Mouse (Mus musculus): ENCODE measurements around the gene Tbc1d17. TPM values are rescaled to one million over a fixed set of nuclear protein-coding genes. Genes with fewer than 3 reads are reported as not detected.

The Tbc1d17 gene
- total RNA-seq, 1 experiment from 2014 or later, result 21.6 TPM

DNA sequence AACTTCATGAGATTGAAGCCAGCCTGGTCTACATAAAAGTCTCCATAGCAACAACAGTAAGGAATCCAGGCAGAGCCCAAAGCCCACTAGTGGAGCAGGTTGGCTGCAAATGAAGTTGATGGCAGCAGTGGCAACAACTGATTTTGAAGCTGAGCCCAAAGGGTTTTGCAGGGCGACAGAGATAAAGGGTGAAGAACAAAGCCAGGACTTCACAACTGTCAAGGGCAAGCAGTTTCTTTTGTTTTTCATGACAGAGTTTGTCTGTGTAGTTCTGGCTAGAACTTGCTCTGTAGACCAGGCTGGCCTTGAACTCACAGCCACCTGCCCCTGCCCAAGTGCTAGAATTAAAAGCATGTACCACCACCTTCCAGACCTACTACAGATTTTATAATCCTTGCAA, 22.3 kb upstream of the Tbc1d17 start:
- ATAC-seq (replicated peaks in 1 of 2; ENCODE audit: insufficient read depth in 1 of 2, low FRiP score in 2 of 2, low TSS enrichment in 1 of 2, low read depth in 1 of 2, poor library complexity in 2 of 2, severe bottlenecking in 2 of 2), result no peak

DNA sequence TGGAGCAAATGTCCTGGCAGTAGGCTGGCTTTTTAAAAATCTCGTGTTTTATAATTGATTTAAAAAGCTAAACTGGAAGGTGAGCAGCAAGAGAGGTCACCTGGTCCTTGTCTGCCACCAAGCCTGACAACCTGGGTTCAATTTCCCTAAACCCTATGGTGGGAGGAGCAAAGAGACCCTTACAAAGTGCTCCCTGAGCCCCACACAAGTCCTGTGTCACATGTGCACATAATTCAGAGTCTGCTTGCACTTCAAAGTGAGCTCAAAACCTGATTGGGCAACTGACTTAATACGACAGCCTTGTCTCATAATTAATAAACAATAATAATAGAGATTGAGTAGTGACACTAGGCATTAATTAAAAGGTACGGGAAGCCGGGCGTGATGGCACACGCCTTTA, 21.7 kb upstream of the Tbc1d17 start:
- no peak for ATAC-seq (replicated peaks in 1 of 2; ENCODE audit: insufficient read depth in 1 of 2, low FRiP score in 2 of 2, low TSS enrichment in 1 of 2, low read depth in 1 of 2, poor library complexity in 2 of 2, severe bottlenecking in 2 of 2)

DNA sequence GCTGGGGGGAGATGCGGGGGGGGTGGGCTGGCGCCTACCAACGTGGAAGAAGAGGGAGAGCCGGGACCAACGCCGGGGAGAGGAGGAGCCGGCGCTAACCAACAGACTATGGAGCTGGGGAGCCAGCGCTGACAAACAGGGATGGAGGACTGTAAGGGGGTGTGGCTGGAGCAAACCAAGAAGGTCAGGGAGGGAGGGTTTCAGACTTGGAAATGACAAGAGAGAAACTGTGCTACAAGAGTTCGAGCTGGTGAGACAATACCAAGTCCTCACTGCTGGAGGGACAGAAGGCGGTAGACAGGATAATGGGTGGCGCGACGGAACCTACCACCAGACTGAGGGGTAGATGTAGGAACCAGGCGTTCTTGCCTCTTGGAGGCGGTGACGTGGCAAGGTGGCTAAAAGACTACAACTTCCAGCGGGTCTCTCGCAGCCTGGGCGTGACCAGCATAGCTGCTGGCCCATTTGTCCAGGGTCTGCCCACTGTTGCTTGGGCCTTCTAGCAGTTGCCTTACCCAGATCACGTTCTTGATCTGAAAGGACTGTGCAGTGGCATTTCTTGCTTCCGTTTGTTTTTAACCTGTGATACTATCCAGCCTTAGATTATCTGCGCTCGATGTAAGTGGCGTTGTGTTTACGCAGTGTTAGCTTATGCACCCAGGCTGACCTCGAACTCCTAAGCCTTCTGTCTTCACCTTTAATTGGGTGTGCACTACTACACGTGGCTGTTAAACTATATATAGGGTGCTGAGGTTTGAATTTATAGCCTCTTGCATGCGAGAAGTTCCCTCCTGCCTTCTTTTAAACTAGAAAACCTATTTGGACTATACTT, 21.0 kb upstream of the Tbc1d17 start, which contains the start of gene Ptov1:
Ptov1 (minus strand) TSS at position 92 of the 832 bp plus-strand sequence.
- ATAC-seq (replicated peaks in 1 of 2; ENCODE audit: insufficient read depth in 1 of 2, low FRiP score in 2 of 2, low TSS enrichment in 1 of 2, low read depth in 1 of 2, poor library complexity in 2 of 2, severe bottlenecking in 2 of 2), result peak; percentile 85 to 91

DNA sequence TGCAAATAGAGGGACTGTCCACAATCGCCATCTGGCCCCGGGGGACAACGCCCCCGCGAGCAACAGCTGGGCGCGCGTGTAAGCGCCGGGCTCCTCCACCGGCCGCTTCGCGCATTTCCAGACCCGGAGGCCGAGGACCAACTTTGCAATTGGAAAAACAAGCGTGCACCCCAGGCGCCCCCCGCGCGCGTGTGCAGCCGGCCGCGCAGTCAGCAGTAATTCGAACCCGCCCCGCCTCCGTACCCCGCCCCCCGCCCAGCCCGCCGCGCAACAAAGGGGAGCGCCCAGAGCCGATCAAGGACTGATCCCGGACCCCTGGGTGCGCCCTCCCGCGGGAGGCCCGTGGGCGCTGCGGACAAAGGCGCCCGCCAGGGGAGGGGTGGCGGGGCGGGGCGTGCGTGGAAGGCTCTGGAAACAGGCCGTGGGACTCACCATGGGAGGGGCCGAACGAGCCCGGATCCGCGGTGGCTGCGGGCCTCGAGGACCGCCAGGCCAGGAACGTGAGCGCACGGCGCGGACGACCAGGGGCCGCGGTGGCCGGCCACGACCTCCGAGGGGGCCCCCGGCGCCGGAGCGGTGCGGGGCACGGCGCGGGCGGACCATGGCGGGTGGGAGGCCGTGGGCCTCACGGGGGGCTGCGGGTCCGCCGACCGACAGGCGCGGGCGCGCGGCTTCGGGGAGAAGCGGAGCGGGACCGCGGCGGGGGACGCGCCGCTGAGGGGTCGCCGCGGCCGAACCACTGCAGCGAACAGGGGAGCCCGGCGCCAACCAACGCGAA, 20.2 kb upstream of the Tbc1d17 start:
- ATAC-seq (replicated peaks in 1 of 2; ENCODE audit: insufficient read depth in 1 of 2, low FRiP score in 2 of 2, low TSS enrichment in 1 of 2, low read depth in 1 of 2, poor library complexity in 2 of 2, severe bottlenecking in 2 of 2), result no peak

DNA sequence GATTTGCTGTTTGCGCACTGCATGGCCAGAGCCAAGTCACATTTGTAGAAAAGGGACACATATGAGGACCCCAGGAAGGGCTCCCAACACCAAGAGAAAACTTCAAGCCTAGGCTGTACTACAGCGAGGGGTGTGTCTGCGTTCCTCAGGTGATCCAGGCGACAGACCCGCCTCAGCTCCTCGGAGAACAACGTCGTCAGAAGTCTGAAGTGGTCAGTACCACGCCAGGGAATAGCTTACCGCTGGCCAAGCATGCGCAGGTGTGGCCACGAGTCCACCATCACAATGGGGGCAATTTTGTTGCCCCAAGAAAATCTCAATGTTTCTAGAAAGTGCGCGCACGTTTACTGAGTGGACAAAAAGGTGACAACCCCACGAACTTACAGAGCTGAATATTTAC, 19.6 kb upstream of the Tbc1d17 start:
- ATAC-seq (replicated peaks in 1 of 2; ENCODE audit: insufficient read depth in 1 of 2, low FRiP score in 2 of 2, low TSS enrichment in 1 of 2, low read depth in 1 of 2, poor library complexity in 2 of 2, severe bottlenecking in 2 of 2), result no peak

DNA sequence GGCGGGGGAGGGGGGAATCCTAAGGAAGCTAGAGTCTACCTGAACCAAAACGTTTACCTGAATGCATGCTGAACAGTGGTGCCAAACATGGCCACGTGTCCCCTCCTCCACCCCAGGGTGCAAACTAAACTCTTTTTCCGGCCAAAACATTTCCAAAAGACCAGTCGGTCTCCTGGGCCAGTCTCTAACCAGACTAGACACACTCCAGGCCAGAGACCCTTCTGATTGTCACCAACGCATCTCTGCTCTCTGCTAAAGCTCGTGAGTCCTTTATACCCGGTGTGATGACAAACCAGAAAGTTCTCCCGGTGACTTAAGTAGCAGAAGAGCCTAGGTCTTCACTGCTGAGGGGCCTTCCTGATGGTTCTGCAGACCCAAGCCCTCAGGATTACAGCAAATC, 18.9 kb upstream of the Tbc1d17 start:
- ATAC-seq (replicated peaks in 1 of 2; ENCODE audit: insufficient read depth in 1 of 2, low FRiP score in 2 of 2, low TSS enrichment in 1 of 2, low read depth in 1 of 2, poor library complexity in 2 of 2, severe bottlenecking in 2 of 2), result no peak

DNA sequence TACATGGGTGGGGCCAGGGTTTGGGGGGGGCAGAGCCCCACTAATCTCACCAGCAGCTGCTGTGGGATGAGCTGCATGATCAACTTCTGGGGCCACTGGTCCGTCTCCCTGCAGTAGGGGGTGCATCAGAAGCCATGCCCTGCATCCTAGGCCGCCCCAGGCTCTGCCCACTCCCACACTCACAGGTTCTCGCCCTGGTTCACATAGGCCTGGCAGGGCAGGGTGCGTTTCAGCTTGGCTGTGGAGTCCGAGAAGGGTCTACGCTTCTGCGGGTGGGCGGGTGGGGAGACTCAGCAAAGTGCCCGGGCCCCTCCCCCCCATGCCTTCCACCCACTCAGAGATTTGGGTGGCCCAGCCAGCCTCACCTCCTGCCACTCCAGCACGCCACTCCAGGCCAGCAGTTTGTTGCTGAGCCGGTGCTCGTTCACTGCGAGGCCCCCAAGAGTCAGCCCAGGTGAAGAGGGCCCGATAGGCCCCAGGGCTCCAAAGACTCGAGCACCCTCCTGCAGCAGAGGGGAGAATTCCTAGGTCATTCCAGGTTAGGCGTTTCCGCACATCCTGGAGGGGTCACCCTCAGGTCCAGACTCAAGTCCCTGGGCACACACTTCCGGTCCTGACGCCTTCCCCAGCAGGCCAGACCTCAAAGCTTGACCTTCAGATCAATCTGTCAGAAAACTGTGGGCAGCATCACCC, 18.3 kb upstream of the Tbc1d17 start:
- ATAC-seq (replicated peaks in 1 of 2; ENCODE audit: insufficient read depth in 1 of 2, low FRiP score in 2 of 2, low TSS enrichment in 1 of 2, low read depth in 1 of 2, poor library complexity in 2 of 2, severe bottlenecking in 2 of 2), result no peak

DNA sequence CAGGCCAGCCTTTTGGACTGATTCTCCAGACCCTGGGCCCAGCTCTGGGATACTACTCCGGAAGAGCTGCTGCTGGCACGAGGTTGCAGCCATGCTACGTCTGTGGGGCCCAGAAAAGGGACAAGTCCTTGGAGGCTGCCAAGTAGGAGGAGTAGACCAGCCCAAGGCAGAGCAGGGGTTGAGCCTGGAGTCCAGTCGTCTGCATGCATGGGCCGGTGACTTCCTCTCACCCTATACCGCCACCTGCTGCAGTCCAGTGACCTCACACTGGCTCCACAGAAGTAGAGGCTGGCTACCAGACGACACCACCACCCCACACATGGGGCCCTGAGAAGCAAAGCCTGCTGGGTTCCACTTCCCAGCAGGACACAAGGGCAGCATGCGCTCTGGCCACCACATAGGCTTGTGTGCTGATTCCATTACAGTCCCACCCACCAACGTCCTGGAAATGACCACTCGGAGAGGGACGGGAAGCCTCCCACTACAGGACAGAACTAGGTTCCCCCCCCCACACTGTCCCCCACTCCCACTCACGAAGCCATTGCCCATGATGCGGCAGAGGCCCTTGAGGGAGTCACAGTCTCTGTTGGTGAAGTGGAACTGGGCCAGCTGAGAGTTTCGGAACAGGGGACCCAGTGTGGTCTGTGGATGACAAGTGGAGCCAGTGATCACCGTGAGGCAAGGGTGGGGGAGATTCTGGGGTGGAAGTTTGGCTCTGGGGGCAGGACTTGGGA, 17.6 kb upstream of the Tbc1d17 start:
- ATAC-seq (replicated peaks in 1 of 2; ENCODE audit: insufficient read depth in 1 of 2, low FRiP score in 2 of 2, low TSS enrichment in 1 of 2, low read depth in 1 of 2, poor library complexity in 2 of 2, severe bottlenecking in 2 of 2), result peak; percentile 22 to 39

DNA sequence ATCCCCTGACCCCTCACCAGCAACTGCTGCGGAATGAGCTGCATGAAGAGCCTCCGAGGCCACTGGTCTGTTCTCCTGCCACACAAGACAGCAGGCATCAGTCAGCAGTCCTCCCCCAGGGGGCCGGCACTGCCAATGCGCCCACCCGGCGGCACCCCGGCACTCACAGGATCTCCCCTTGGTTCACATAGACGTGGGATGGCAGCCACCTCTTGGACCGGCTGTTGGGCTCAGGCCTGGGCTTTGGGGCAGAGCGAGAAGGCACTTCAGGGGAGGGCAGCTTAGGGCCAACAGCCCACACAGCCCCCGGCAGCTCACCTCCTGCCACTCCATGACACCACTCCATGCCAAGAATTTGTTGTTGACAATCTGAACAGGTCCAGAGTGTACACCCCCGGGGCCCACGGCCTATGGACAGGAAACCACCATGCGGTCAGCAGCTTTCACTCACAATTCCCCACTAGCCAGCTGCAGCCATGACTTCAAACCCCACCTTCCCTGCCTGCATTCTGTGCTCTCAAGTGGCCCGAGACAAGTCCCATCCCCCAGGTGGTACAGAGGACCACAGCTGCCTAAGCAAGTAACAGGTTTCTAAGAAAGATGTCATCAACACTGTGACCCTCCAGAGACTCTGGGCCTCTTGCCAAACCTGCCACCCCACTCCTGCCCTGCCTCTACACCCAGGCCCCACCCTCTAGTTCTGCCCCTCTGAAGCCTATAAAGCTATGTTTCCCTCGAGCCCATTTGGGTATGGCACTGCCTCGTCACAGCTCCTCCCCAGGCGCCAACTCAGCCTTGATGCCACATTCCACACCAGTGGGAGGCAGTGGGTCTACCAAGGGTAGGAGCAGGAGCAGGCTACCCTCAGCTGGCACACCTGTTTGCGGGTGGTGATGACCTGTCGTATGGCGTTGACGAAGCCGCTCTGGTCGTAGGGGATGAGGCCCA, 16.0 kb upstream of the Tbc1d17 start:
- no peak for ATAC-seq (replicated peaks in 1 of 2; ENCODE audit: insufficient read depth in 1 of 2, low FRiP score in 2 of 2, low TSS enrichment in 1 of 2, low read depth in 1 of 2, poor library complexity in 2 of 2, severe bottlenecking in 2 of 2)

DNA sequence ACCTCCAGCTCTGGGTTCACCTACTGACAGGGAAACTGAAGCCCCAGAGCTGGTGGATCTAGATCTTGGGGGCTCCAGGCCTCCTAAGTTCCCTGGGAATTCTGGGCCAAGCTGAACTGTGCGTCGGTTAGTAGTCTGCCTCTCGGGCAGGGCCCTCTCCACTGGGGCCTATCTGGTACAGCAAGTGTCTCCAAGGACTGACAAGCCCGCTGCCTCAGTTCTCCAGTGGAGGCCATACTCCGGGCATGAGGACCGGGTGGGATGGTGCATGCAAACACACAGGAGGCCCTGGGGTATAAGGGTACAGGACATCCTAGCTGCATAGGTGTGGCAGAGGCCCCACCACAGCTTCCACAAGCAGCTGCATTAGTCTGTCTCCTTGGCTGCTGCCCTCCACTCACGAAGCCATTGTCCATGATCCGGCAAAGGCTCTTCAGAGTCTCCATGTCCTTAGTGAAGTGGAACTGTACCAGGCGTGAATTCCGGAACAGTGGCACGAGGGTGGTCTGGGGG, 15.2 kb upstream of the Tbc1d17 start:
- ATAC-seq (replicated peaks in 1 of 2; ENCODE audit: insufficient read depth in 1 of 2, low FRiP score in 2 of 2, low TSS enrichment in 1 of 2, low read depth in 1 of 2, poor library complexity in 2 of 2, severe bottlenecking in 2 of 2), result no peak

DNA sequence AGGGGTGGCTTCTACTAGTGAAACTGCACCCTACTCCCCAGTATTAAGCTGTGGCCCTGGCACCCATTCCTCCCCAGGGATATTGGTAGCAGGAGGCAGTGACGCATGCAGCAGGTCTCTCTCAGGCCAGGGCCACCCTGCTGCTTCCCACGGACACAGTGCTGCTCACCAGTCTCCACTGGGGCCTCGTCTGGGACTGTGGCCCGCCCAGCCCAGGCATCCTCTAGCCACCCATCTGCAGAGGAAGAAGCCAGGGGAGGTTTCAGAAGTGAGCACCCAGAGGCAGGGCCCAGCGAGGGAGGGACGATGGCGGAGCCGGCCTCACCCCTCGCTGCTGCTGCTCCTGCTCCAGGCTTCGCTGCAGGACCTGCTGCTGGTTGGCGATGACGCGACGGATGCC, 14.3 kb upstream of the Tbc1d17 start:
- no peak for ATAC-seq (replicated peaks in 1 of 2; ENCODE audit: insufficient read depth in 1 of 2, low FRiP score in 2 of 2, low TSS enrichment in 1 of 2, low read depth in 1 of 2, poor library complexity in 2 of 2, severe bottlenecking in 2 of 2)

DNA sequence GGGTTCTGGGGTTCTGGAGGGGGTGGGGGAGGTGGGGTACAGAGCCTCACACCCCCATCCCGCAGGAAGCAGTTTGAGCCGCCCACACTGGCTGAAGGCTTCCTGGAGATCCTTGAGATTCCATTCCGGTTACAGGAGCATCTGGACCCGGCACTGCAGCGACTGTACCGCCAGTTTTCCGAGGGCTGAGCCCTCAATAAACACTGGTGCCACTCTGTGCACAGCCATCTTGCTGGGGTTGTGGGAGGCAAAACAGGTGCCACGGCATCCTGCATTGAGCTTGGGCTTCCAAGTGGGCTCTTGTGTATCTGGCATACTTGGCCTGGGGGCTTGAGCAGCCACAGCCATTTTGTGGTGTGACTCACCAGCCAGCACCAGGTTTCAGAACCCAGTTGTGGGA, 13.6 kb upstream of the Tbc1d17 start:
- no peak for ATAC-seq (replicated peaks in 1 of 2; ENCODE audit: insufficient read depth in 1 of 2, low FRiP score in 2 of 2, low TSS enrichment in 1 of 2, low read depth in 1 of 2, poor library complexity in 2 of 2, severe bottlenecking in 2 of 2)

DNA sequence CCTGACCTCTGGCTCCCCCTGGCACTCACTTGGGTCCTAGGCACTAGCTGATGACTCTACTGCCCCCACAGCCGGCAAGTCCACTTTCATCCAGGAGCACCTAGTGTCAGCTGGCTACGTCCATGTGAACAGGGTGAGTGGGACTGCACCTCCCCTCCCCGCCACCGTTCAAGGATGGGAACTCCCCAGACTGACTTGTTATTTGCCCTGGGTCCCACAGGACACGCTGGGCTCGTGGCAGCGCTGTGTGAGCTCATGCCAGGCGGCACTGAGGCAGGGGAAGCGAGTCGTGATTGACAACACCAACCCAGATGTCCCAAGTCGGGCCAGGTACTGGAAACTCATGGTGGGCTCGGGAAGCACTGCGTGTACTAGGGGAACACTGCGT, 12.5 kb upstream of the Tbc1d17 start:
- no peak for ATAC-seq (replicated peaks in 1 of 2; ENCODE audit: insufficient read depth in 1 of 2, low FRiP score in 2 of 2, low TSS enrichment in 1 of 2, low read depth in 1 of 2, poor library complexity in 2 of 2, severe bottlenecking in 2 of 2)

DNA sequence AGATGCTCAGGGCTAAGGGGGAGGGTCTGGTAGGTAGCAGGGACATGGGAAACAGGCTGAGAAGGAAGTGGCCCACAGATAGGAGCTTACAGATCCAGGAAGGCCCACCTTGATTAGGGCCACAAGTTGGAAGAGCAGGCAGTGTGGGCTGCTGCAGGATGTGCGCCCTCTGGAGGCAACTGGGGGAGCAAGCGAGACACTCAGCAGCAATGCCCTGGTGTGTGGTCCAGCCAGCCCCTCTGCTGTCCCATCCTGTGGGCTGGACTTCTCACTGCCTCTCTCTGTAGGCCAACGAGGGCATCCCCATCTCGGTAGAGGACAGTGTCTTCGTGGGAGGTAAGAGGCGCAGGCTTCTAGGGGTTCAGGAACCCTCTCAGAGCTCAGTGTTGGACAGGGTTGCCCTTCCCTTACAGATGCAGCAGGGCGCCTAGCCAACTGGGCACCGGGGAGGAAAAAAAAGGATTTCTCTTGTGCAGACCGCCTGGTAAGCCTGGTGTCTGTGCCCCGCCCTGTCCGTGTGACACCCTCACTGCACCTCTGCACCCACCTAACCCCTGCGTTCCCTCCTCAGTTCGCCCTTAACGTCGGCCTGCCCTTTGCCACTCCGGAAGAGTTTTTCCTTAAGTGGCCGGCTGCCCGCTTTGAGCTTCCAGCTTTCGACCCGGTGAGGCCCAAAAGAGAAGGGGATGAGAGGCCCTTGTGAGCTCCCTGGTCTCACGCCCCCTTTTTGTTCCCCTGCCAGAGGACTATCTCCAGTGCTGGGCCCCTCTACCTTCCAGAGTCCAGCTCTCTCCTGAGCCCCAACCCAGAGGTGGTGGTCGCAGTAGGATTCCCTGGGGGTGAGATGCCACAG, 11.9 kb upstream of the Tbc1d17 start:
- ATAC-seq (replicated peaks in 1 of 2; ENCODE audit: insufficient read depth in 1 of 2, low FRiP score in 2 of 2, low TSS enrichment in 1 of 2, low read depth in 1 of 2, poor library complexity in 2 of 2, severe bottlenecking in 2 of 2), result peak; percentile 30 to 36; a peak in 1 of 4 replicates

DNA sequence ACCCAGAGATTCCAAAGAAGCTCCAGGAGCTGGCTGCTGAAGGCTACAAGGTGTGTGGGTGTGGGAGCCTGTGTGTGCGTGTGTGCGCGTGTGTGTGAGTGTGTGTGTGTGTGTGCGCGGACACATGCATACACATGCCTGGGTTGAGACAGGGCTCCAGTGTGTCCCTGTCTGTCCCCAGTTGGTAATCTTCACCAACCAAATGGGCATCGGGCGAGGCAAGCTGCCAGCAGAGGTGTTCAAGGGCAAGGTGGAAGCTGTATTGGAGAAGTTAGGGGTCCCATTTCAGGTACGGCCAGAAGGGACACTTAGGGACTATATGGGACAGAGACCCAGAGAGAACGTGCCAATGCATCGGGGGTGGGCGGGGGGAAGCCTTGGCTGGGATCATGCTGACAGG, 11.0 kb upstream of the Tbc1d17 start:
- ATAC-seq (replicated peaks in 1 of 2; ENCODE audit: insufficient read depth in 1 of 2, low FRiP score in 2 of 2, low TSS enrichment in 1 of 2, low read depth in 1 of 2, poor library complexity in 2 of 2, severe bottlenecking in 2 of 2), result no peak

Data from hematopoietic stem cell, adult 5-6 weeks (primary cell).